Mouse (Mus musculus) hindbrain, embryonic 13.5 days (tissue): Measurements from ENCODE around the gene Irx1. TPM values are rescaled to one million over a fixed set of nuclear protein-coding genes. Genes with fewer than 3 reads are reported as not detected.

Experiments
- ATAC-seq: fragments of 200-750 bp; cut with Nextera tagmentation; 2 replicates; pipeline ENCODE4 v1.8.0; 2017; ENCODE audit warnings: moderate TSS enrichment; ENCODE audit not compliant: low FRiP score
- H3K27ac ChIP-seq: fragments of 300-500 bp; sonication (generic); 2 replicates; pipeline ENCODE4 v1.5.1; 2015; ENCODE audit warnings: inconsistent platforms, mild to moderate bottlenecking, moderate library complexity
- H3K27me3 ChIP-seq: fragments of 300-500 bp; sonication (generic); 2 replicates; pipeline ENCODE4 v1.6.1; 2015; ENCODE audit warnings: mild to moderate bottlenecking, inconsistent platforms
- H3K36me3 ChIP-seq: fragments of 300-500 bp; sonication (generic); 2 replicates; pipeline ENCODE4 v1.6.1; 2015; ENCODE audit warnings: mild to moderate bottlenecking, inconsistent platforms
- H3K4me1 ChIP-seq: fragments of 300-500 bp; sonication (generic); replicated peaks from 2 replicates; pipeline ENCODE4 v1.6.1; 2015; ENCODE audit warnings: inconsistent platforms
- H3K4me2 ChIP-seq: fragments of 300-500 bp; sonication (generic); 2 replicates; pipeline ENCODE4 v1.6.1; 2015; ENCODE audit warnings: inconsistent platforms, mild to moderate bottlenecking, moderate library complexity
- H3K4me3 ChIP-seq: fragments of 300-500 bp; sonication (generic); 2 replicates; pipeline ENCODE4 v1.5.1; 2015; ENCODE audit warnings: mild to moderate bottlenecking, inconsistent platforms
- H3K9ac ChIP-seq: fragments of 300-500 bp; sonication (generic); 2 replicates; pipeline ENCODE4 v1.6.1; 2015; ENCODE audit warnings: mild to moderate bottlenecking, inconsistent platforms
- H3K9me3 ChIP-seq: fragments of 300-500 bp; sonication (generic); 2 replicates; pipeline ENCODE4 v1.6.1; 2016; ENCODE audit warnings: inconsistent platforms
- WGBS: fragments of 180-500 bp; shearing (Covaris S2); methylation state at CpG from one replicate; pipeline ENCODE4 v1.1.7; 2015; 5-methylcytosine and 5-hydroxymethylcytosine counted together
- polyA plus RNA-seq: library from polyadenylated mRNA; unstranded; fragments of >200 nt; fragmentation: Nextera tagmentation; extraction: Ambion mirVana; gene quantifications from 2 replicates; pipeline ENCODE4 v1.2.1, GENCODE M21; 2015

Irx1 gene
- polyA plus RNA-seq, 1 experiment from 2014 or later, result 8.3 TPM

DNA sequence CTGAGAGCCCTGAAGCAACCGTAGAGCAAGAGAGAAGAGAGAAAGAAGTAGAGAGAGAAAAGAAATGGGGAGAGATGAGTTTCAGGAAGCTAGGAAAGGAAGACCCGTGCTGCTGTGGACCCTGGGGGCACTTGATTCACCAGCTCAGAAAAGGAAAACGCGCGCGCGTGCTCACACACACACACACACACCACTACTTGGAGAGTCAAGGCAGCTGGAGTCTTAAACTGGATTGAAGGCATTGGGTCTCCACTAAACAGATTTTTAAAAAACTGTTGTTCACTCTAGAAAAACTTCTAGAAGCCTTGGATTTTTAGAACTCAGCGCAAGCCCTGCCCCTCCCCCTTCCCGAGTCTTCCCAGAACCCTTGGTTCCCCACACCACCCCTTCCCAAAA, 3.2 kb downstream of the Irx1 start:
- ATAC-seq, result no peak
- H3K4me1 ChIP-seq, result peaks cover 72% of the 10 kb centered on the region
- peak overlapping the region; percentile 90 for H3K9ac ChIP-seq
- 2% methylated on average over 9 of the region's 9 CpGs for WGBS
- H3K4me3 ChIP-seq, result peak overlapping the region; percentile 62
- no peaks in the 10 kb centered on the region for H3K36me3 ChIP-seq
- peak overlapping the region; percentile 69 for H3K4me2 ChIP-seq
- H3K27me3 ChIP-seq, result peaks cover 74% of the 10 kb centered on the region
- no peaks in the 10 kb centered on the region for H3K9me3 ChIP-seq
- peak overlapping the region; percentile 85 for H3K27ac ChIP-seq

DNA sequence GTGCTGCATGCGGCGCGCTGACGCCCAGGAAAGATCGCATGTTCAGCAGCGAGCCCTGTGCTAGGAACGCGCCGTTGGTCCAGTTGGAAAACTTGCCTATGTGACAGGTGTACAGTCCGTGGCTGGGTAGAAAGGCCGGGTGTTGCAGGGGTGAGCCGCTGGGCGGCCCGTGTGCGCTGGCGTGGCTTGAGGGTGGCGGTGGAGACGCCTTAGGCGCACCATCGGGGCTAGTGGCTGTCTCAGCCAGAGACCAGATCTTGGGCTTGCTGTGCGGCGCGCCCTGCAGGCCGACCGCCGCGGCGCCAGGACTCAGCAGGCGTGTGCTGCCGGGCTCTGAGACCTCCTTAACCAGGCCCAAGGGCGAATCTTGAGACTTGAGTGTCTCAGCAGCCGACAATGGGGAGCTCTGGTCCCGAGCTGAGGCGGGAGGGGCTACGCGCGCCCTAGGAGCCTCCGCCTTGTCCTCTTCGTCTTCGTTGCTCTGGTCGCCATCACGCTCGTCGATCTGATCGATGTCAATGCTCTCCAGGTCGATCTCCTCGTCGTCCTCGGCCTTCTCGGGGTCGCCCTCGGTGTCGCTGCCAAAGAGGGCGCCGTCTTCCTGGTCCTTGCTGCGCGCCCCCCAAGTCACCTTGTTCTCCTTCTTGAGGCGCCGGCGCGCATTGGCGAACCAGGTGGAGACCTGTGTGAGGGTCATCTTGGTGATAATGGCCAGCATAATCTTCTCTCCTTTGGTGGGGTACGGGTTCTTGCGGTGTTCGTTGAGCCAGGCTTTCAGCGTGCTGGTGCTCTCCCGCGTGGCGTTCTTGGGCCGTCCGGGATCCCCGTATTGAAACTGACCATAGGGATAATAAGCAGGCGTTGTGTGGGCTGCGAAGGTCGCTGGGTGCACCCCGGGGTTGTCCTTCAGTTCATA, 3.9 kb downstream of the Irx1 start:
- peak; percentile 37; the same call in 1 of the 2 replicates for ATAC-seq
- Histone ChIP-seq H3K27ac (peak overlapping the region; percentile 85), H3K4me2 (peak overlapping the region; percentile 69), H3K36me3 (no peaks in the 10 kb centered on the region), H3K9ac (peak overlapping the region; percentile 90), H3K27me3 (peaks cover 72% of the 10 kb centered on the region), H3K4me3 (peak overlapping the region; percentile 62), H3K9me3 (no peaks in the 10 kb centered on the region), H3K4me1 (peaks cover 75% of the 10 kb centered on the region)
- WGBS, result 2% methylated on average over 76 of the region's 76 CpGs

- WGBS, result 4% methylated on average over 16 of the region's 16 CpGs
- ATAC-seq, result no peak
- peak overlapping the region; percentile 85 for H3K27ac ChIP-seq
- H3K27me3 ChIP-seq, result peaks cover 71% of the 10 kb centered on the region
- peaks cover 78% of the 10 kb centered on the region for H3K4me1 ChIP-seq
- peak overlapping the region; percentile 69 for H3K4me2 ChIP-seq
- peak overlapping the region; percentile 90 for H3K9ac ChIP-seq
- peak overlapping the region; percentile 62 for H3K4me3 ChIP-seq
- H3K9me3 ChIP-seq, result no peaks in the 10 kb centered on the region
- no peaks in the 10 kb centered on the region for H3K36me3 ChIP-seq
Observed at GRCm38 (mm10) chr13:71958651-71959050, 4.9 kb downstream of the Irx1 start.

GRCm38 (mm10) chr13:71957811-71958351, 5.6 kb downstream of the Irx1 start:
- peaks cover 69% of the 10 kb centered on the region for H3K27me3 ChIP-seq
- peak overlapping the region; percentile 62 for H3K4me3 ChIP-seq
- H3K4me2 ChIP-seq, result peak overlapping the region; percentile 69
- H3K36me3 ChIP-seq, result no peaks in the 10 kb centered on the region
- H3K9ac ChIP-seq, result peak overlapping the region; percentile 90
- H3K27ac ChIP-seq, result peak overlapping the region; percentile 85
- WGBS, result 7% methylated on average over 21 of the region's 21 CpGs
- peaks cover 78% of the 10 kb centered on the region for H3K4me1 ChIP-seq
- ATAC-seq, result no peak
- no peaks in the 10 kb centered on the region for H3K9me3 ChIP-seq

DNA sequence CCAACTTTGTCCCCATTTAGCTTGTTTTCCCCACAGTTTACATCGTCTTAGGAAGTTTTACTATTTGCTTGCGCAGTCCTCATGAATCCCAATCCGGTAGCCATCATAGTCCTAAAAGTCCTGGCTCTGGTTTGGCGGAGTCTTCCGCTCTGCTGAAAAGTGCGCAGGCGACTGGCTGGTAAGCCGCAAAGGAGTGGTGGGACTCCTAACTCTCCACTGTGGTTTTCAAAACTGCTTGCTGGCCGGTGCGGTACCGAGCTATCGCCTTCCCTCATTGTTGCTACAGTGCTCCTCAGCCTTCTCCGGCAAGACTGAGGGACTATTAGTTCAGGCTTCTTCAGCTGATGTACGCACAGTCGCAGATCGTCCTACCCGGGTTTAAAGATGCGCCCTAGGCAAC, 6.4 kb downstream of the Irx1 start:
- peaks cover 82% of the 10 kb centered on the region for H3K4me1 ChIP-seq
- H3K36me3 ChIP-seq, result no peaks in the 10 kb centered on the region
- 11% methylated on average over 18 of the region's 18 CpGs for WGBS
- peak overlapping the region; percentile 69 for H3K4me2 ChIP-seq
- peak overlapping the region; percentile 90 for H3K9ac ChIP-seq
- peaks cover 68% of the 10 kb centered on the region for H3K27me3 ChIP-seq
- peak overlapping the region; percentile 62 for H3K4me3 ChIP-seq
- no peaks in the 10 kb centered on the region for H3K9me3 ChIP-seq
- H3K27ac ChIP-seq, result peak overlapping the region; percentile 85; the same call in 1 of the 2 replicates
- ATAC-seq, result no peak

- WGBS, result 5% methylated on average over 9 of the region's 9 CpGs
- Histone ChIP-seq H3K9ac (peak overlapping the region; percentile 90), H3K4me1 (peaks cover 88% of the 10 kb centered on the region)
Observed at GRCm38 (mm10) chr13:71956481-71956880, 7.0 kb downstream of the Irx1 start.

DNA sequence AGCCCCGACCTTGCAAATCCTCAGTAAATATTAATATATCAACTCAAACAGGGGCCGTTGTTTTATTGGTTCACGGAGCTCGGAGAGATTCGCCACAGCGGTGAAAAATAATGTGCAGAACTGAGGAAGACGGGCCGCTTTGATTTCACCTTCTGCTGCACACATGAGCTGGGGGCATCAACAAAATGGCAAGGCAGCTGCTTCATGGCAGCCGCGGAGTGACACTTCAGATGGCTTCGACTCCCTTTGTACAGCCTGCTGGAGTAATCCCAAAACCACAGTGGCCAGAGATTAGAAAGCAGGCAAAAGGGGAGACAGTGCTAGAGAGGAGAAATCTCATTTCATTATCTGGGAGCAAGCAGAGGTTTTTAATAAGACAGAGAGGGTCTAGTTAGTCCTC, 11.6 kb downstream of the Irx1 start:
- H3K9ac ChIP-seq, result peak overlapping the region; percentile 51
- peaks cover 64% of the 10 kb centered on the region for H3K4me1 ChIP-seq
- no peak overlapping the region for H3K4me3 ChIP-seq
- peak overlapping the region; percentile 71 for H3K27ac ChIP-seq
- 33% methylated on average over 11 of the region's 11 CpGs for WGBS
- H3K27me3 ChIP-seq, result peaks cover 38% of the 10 kb centered on the region
- H3K36me3 ChIP-seq, result no peaks in the 10 kb centered on the region
- ATAC-seq, result no peak
- no peaks in the 10 kb centered on the region for H3K9me3 ChIP-seq
- peak overlapping the region; percentile 69 for H3K4me2 ChIP-seq

More at GRCm38 (mm10) chr13:71956481-71956880, 7.0 kb downstream of the Irx1 start:
- 0 out of 2 replicates have a peak, but pooled peaks have one; percentile 13 for ATAC-seq
- H3K4me3 ChIP-seq, result peak overlapping the region; percentile 62
- H3K27me3 ChIP-seq, result peaks cover 64% of the 10 kb centered on the region
- H3K4me2 ChIP-seq, result peak overlapping the region; percentile 69
- no peaks in the 10 kb centered on the region for H3K9me3 ChIP-seq
- no peaks in the 10 kb centered on the region for H3K36me3 ChIP-seq
- H3K27ac ChIP-seq, result peak overlapping the region; percentile 64

DNA sequence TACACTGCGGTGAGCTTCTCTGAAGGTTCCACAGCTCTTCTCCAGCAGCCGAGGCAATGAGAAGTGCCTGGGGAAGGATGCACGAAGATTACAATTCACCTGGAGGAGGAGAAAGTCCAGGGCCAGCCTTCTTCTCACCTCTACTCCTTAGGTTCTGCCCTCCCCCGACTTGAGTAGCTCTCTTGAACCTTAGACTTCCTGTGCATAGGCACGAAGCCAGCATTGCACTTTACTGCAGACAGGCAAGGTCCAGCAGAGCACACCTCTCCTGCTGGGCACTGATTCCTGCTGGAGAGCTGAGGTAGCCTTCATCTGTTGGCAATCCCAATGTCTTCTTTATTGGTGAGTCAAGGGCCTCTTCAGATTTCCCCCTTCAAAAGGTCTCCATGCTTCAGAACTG, 13.7 kb downstream of the Irx1 start:
- H3K9ac ChIP-seq, result no peak overlapping the region
- H3K4me3 ChIP-seq, result no peak overlapping the region
- no peak overlapping the region for H3K4me2 ChIP-seq
- WGBS, result 90% methylated on average over 5 of the region's 5 CpGs
- H3K27me3 ChIP-seq, result peaks cover 19% of the 10 kb centered on the region; the same call in 1 of the 2 replicates
- peaks cover 44% of the 10 kb centered on the region for H3K4me1 ChIP-seq
- no peaks in the 10 kb centered on the region for H3K9me3 ChIP-seq
- H3K36me3 ChIP-seq, result no peaks in the 10 kb centered on the region
- H3K27ac ChIP-seq, result no peak overlapping the region
- ATAC-seq, result no peak

- H3K36me3 ChIP-seq, result no peaks in the 10 kb centered on the region
- no peaks in the 10 kb centered on the region for H3K27me3 ChIP-seq
- H3K4me1 ChIP-seq, result no peaks in the 10 kb centered on the region
- no peak for ATAC-seq
- WGBS, result 91% methylated on average over 3 of the region's 3 CpGs
- no peaks in the 10 kb centered on the region for H3K9me3 ChIP-seq
- no peak overlapping the region for H3K9ac ChIP-seq
- H3K4me3 ChIP-seq, result no peak overlapping the region
- no peak overlapping the region for H3K27ac ChIP-seq
- H3K4me2 ChIP-seq, result no peak overlapping the region
Observed at GRCm38 (mm10) chr13:71910361-71910760, 53.2 kb downstream of the Irx1 start.
